Mouse (Mus musculus): Measurements from ENCODE around the gene Gpr63. TPM values are rescaled to one million over a fixed set of nuclear protein-coding genes. Genes with fewer than 3 reads are reported as not detected.
A peak's percentile ranks its signal among the peaks of the same experiment; 100 is the strongest.
"Not testable (repeated sequence)": the region's sequence is repeated elsewhere in the genome, so short reads cannot be mapped to it uniquely, and the experiment has no call there.

Gpr63 gene
- 1 to 10 TPM; 1.1 to 2.2 TPM for total RNA-seq (2021)
- long read RNA-seq, experiment 1 = 0 reads
- long read RNA-seq, experiment 2 = 0 reads

DNA sequence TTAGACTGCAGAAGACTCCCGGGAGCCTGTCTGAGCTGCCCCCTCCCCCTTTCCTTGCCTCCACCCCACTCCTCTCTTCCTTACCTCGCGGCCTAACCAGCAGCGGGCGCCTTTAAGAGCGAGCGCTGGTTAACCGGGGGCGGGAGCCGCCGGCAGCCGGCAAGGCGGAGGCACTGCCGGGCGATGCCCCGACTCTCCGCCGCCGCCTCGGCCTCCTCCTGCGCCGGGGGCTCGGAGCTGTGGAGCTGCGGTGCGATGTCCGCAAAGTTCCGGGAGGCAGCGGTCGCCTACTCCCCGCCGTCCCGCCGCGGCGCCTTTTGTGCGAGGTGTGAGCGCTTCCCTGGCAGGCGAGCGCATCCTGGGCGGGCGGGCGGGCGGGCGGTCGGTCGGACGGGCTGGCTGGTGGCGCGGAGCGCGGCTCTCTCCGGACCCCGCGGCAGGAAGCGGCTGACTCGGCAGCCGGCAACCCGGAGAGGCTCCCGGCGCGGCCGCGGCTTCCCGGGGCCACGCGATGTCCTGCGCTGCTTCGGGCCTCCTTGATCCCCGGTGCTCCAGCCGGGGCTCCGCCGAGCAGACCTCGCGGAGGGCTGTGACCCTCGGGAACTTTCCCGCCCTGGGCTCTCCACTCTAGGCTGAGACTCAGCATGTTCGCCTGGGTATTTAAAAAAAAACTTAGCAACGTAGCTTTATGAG is at the start of gene Gpr63:
Gpr63 (plus strand) TSS at position 109 of the 693 bp plus-strand sequence.
- intact Hi-C loops (cut with DNase I; ENCODE audit: low total_unique reads) = no loop called here
- peak; percentile 63 for DNase-seq

- intact Hi-C loops (cut with DNase I; ENCODE audit: low total_unique reads) = no loop called here
- DNase-seq = no peak
Observed at GRCm38 (mm10) chr4:24920006-24920577, 46.1 kb upstream of the Gpr63 start.

DNA sequence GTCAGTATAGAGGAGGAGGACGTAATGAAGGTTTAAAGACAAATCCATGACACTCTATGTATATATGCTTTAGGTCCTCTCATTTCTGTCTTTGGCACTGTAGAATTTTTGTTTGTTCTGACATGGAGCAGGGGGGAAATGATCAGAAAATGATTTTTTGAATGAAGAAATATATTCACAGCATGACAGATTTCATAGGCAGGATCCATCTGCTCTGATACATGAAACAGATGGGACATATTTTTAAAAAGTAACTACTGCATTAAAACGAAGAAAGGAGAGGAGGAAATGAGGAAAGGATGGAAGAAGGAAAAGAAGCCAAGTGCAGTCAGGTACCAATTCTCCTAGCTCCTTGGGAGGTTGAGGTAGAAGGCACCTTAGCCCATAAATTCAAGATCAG is 41.5 kb upstream of the Gpr63 start:
- intact Hi-C loops (cut with DNase I; ENCODE audit: low total_unique reads) = no loop called here
- DNase-seq = no peak

DNA sequence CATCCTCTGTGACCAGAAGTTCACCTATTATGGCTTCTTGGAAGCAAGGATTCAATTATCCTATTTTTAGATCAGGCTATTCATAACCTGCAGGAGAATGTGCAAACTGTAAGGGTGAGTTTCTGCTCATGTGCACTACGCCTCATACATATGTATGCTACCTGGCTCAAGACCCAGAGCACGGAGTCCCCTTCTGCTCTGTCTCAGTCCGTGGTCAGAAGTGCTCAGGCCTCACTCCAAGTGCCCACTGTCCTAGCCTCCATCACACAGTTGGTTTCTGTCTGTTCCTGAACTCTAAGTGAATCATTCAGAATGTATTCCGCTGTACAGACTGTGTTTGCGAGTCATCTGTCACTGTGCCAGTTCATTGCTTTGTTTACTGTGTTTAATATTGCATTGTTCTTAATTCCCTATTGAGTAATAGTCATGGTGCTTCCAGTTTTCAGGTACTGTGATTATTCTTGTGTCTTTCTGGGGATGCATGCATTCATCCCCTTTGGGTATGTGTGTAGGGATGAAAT is 37.9 kb upstream of the Gpr63 start:
- DNase-seq = no peak
- intact Hi-C loops (cut with DNase I; ENCODE audit: low total_unique reads) = no loop called here

DNA sequence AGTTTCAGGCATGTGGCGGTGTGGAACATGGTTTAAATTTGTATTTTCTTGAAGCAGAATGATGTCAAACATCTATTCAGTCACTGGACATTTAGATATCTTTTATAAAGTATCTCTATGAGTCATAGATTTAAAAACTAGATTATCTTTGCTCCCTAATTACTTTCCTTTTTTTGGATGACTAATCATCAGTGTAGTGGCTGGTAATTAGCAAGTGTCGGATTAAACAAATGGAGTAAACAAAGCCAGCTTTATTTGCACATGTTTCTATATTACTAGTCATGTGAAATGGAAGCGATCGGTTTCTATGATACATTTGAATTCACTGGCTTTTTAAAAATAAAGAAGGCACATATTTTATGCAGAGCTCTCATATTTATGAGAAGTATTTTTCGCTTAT is 37.3 kb upstream of the Gpr63 start:
- no peak for DNase-seq
- intact Hi-C loops (cut with DNase I; ENCODE audit: low total_unique reads) = no loop called here

- intact Hi-C loops (cut with DNase I; ENCODE audit: low total_unique reads) = no loop called here
- no peak for DNase-seq
Observed at GRCm38 (mm10) chr4:24942728-24943424, 23.3 kb upstream of the Gpr63 start.

DNA sequence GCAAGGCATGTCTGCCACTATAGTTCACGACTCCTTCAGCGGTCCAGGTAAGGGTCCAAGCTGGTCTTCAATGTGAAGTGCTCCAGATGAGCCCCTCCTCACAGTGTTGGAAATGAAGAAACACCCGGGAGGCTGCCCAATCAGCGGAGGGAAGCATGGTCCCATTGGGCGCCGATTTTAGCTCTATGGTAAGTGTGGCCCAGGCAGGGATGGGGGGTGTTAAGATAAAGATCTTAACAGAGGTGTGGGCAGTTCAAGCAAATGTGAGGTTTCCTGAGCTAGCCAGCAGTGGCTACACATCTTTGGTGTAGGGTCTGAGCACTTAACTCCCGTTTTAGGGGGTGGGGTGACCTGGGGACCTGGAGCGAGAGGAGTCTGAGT is 299 bp upstream of the Gpr63 start:
- intact Hi-C loops (cut with DNase I; ENCODE audit: low total_unique reads) = no loop called here
- no peak for DNase-seq

DNA sequence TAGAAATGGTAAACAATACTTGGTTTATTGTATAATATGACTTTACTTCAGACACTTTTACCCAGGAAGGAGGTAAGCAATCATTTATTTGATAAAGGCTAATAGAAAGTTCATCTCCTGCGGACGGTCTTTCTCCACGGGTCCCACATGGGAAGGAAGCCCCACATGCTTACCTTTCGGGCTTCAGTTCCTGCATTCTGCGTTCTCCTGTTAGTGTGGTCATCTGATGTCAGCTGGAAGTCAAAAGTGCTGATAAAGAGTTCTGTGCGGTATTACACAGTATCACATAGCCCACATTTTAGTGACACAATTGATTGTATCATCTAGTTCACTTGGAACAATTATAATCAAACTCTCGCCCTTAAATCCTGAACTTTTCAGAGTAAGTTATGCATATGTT is 1.0 kb downstream of the Gpr63 start:
- intact Hi-C loops (cut with DNase I; ENCODE audit: low total_unique reads) = no loop called here
- DNase-seq = no peak

DNA sequence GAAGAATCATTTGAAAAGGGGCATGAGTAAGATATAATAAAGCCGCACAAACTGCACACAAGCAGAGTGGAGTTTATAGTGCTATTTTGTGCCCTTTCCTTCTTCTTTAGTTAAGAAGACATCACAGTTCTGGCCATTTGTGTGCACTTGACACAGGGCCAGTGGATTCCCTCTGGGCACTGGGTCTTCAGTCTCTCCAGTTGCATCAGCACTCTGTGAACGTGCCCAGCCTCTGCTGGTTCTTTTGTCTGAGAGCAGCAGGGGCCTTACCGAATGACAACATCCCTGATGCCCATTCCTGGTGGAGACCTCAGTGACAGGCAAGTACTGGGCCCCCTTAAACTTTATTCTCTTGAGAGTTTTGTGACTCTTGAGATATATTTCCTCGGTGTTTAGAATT is 12.4 kb downstream of the Gpr63 start:
- DNase-seq = peak; percentile 7
- intact Hi-C loops (cut with DNase I; ENCODE audit: low total_unique reads) = no loop called here

- no peak for DNase-seq
- intact Hi-C loops (cut with DNase I; ENCODE audit: low total_unique reads) = no loop called here
Observed at GRCm38 (mm10) chr4:24985612-24986011, 19.4 kb downstream of the Gpr63 start.

DNA sequence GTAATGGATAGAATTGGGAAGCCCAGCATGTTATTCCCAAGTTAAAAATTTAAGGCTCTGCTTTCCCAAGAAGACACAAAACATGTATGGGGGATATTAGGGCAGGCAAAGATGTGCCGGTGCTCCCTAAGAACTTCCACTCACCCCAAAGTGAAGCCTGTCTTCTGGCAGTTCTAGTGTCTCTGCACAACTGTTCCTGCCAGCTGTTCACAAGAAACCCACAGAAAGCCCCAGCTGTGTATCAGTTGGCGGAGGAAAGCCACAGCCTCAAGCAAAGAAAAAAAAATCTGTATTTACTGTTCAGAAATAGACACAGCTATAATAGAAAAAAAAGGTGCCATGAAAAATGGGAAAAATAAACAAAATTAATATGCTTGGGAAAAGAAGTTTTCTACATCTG is 25.3 kb downstream of the Gpr63 start:
- no peak for DNase-seq
- intact Hi-C loops (cut with DNase I; ENCODE audit: low total_unique reads) = no loop called here

- DNase-seq; intact Hi-C loops (cut with DNase I; ENCODE audit: low total_unique reads): not testable (repeated sequence)
Observed at GRCm38 (mm10) chr4:25009328-25009727, 43.1 kb downstream of the Gpr63 start.

GRCm38 (mm10) chr4:25011780-25012179 is 45.6 kb downstream of the Gpr63 start:
- intact Hi-C loops (cut with DNase I; ENCODE audit: low total_unique reads) = no loop called here
- DNase-seq = no peak

DNA sequence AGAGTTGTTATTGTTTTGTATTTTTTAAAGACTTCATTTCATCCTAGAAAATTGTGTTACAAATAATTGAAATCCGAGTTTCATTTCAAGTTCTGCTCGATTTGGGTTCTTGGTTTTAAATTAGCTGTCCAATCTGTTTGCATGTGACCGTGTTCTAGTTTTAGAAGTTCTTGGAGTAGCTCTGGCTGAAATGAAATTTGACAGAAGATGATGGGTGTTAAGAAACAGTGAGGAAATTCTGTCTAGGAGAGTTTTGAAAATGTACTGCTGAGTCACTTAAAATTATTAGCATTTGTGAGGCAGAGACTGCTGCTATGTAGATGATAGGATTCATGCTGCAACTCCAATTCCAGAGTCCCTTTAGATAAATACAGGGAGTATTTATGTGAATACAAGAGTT is 46.5 kb downstream of the Gpr63 start:
- no peak for DNase-seq
- intact Hi-C loops (cut with DNase I; ENCODE audit: low total_unique reads) = no loop called here

DNA sequence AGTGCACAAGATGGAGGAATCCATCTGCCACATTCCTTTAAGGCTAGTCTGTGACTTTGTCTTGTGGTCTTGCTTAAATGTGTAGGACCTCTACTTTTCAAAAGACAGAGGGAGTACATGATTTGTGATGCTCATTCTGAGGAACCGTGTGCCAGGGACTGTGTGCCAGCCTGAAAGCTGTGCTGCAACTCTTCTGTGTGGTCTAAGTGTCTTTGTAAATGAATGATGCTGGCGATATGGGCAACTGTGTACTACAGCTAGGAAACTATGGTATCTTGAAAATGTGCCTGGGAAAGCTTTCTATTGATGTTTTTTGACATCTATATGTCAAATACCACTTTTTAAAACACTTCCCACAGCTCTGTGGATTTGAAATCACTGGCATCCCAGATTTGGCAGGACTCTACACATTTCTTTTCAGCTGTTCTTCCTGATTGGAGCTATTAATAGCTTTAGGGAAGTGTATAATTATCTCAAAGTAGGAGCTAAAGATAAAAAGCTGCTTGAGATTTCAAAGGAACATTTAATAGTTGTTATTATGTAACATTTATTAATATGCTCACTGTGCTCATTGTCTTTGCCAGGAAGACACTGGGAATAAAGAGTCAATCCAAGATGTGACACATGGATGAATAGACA is 48.9 kb downstream of the Gpr63 start:
- DNase-seq = no peak
- intact Hi-C loops (cut with DNase I; ENCODE audit: low total_unique reads) = no loop called here

- no peak for DNase-seq
- intact Hi-C loops (cut with DNase I; ENCODE audit: low total_unique reads) = no loop called here
Observed at GRCm38 (mm10) chr4:25028252-25028651, 62.0 kb downstream of the Gpr63 start.

DNA sequence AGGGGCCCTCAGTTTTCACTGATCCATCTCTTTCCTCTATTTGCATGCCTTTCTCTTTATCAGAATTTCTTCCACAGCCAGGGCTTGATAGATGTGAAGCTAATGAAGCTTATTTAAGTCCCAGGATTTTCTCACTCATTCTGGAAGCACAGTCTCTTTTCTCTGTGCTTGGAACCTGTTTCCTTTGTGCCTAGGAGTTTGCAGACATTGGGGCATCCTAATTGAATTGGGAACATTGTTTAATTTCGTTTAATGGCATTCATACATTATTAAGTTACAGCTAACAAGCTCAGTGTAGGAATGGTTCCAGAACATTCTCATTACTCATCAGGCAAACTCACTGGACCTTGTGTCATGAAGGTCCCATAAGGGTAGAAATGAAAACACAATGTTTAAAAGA is 62.5 kb downstream of the Gpr63 start:
- intact Hi-C loops (cut with DNase I; ENCODE audit: low total_unique reads) = no loop called here

GRCm38 (mm10) chr4:25029875-25030274 is 63.7 kb downstream of the Gpr63 start:
- intact Hi-C loops (cut with DNase I; ENCODE audit: low total_unique reads) = no loop called here

More for the DNA sequence above, 62.5 kb downstream of the Gpr63 start:
- no peak for DNase-seq

GRCm38 (mm10) chr4:25035158-25035791 is 69.1 kb downstream of the Gpr63 start:
- DNase-seq = no peak
- intact Hi-C loops (cut with DNase I; ENCODE audit: low total_unique reads) = no loop called here

More at GRCm38 (mm10) chr4:25029875-25030274, 63.7 kb downstream of the Gpr63 start:
- no peak for DNase-seq

- intact Hi-C loops (cut with DNase I; ENCODE audit: low total_unique reads) = no loop called here
- no peak for DNase-seq
Observed at GRCm38 (mm10) chr4:25035806-25036205, 69.6 kb downstream of the Gpr63 start.
